Mouse (Mus musculus) CD4-positive helper T cell, adult 2 months (primary cell): ENCODE results near the gene Cxcl5.

Experiments
- DNase-seq: peaks from one replicate; pipeline ENCODE4 v3.0.0-alpha.2; 2012; ENCODE audit warnings: low read depth, missing footprints, low spot score

The Cxcl5 gene

DNA sequence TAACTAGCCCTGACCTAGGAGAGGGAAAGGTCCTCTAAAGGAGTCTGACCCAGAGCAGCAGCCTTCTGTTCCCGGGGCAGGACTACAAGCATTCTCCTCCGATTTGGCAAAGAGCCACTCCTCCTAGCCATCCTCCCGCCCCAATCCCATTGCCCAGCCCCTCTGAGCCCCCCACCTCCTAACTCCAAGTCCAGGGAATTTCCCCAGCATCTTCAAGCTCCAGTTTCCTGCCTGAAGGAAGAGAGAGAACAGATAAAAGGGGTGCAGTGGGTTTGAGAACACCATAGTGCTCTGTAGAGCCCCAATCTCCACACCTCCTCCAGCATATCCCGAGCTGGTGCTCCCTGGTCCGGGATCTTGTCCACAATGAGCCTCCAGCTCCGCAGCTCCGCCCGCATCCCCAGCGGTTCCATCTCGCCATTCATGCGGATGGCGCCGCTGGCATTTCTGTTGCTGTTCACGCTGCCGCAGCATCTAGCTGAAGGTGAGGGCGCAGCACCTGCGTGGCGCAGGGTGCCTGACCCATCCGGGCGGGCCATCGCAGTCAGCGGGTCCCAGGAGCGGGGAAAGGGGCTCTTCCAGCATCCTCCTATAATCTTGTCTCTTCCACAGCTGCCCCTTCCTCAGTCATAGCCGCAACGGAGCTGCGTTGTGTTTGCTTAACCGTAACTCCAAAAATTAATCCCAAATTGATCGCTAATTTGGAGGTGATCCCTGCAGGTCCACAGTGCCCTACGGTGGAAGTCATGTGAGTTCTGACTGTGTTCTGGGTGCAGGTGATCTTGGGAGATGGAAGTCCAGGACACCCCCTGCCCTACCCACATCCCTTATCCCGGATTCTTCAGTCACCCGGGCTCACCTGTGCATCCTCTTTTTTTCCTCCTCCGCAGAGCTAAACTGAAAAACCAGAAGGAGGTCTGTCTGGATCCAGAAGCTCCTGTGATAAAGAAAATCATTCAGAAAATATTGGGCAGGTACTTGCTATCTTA lies at the start of gene Cxcl5:
Gene Cxcl5, plus strand, starts transcription at position 284 of the 989 bp plus-strand sequence.
- DNase-seq, result no peak

DNA sequence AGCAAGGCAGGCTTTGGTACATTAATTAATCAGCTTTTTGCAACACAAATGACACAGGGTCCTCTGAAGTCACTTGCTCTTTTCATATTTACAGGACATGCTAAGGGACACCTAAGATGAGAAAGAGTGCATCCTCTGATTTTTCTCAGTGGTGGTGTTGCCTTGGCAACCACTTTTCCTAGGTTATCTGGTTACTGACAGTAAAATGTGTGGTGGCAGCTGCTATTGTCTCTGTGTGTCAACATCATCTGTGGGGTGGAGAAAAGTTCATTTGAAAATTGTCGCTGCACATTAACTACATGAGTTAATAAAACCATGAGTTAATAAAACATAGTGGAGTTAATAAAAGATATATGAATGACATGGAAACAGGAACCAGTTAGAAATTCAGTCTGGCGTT lies 47.8 kb upstream of the Cxcl5 start:
- DNase-seq, result no peak

DNA sequence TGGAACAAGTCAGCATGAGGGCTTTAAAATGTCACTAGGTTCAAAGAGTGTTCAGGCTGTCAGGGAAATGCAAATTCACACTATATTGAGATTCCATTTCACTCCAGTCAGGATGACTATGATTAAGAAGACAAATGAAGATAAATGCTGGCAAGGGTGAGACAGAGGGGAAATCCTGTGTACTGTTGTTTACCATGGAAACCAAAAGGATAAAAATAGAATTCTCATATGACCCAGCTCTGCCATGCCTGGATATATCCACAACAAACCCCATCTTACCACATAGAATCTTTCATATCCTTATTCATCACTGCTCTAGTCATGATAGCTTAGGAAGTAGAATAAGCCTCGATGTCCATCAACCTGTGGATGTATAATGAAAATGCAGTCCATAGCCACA lies 41.2 kb upstream of the Cxcl5 start:
- DNase-seq, result no peak

DNA sequence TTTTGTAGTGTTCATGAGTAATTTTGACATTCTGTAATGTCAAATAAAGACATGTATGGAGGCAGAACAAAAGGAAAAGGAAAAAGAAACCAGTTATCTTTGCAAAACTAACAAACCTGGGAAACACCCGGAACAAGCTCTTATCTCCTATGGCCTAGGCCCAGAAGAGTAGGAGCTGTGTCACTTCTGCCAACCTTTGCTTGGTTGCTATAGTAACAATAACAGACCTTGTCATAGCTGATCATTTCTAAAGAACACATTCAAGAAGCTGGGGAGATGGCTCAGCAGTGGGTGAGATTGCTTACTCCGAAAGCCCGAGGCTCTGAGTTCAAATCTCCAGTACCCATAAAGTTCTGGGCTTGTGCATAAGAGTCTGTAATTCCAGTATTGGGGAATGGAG lies 36.5 kb upstream of the Cxcl5 start:
- no peak for DNase-seq

DNA sequence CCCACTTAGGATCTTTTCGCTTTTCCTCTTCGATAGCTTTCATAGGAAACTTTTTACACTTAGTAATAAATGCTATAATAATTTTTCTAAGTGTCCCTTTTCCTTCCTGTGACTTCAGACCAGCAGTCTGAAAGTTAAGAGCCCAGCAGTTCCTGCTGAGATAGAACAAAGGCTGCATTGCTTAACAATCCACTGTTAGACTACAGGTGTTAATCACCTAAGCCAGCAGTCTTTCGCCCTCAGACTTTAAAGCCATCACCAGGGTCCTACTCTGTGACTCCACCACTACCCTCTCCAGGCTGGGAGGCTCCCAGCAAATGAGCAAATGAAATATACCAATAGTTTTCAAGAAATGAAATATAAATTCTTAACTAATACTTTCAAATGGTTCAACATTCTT lies 30.9 kb upstream of the Cxcl5 start:
- no peak for DNase-seq

DNA sequence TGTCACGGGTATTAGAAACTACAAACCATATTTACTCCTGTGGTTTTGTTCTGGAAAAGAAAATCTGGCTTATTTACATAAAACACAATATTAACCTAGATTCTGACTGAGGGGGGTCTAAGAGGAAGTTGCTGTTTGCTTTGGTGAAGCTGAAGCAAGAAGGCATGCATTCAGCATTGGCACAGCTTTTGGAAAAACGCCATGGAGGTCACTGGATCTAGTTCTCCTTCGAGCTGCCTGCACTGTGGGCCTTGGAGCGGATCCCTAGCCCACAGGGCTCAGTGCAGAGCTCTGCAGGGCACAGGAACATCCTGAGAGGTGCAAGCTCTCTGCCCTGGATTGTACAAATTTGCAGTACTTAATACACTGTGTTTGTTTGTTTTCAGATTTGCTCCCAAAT lies 27.7 kb upstream of the Cxcl5 start:
- DNase-seq, result no peak

DNA sequence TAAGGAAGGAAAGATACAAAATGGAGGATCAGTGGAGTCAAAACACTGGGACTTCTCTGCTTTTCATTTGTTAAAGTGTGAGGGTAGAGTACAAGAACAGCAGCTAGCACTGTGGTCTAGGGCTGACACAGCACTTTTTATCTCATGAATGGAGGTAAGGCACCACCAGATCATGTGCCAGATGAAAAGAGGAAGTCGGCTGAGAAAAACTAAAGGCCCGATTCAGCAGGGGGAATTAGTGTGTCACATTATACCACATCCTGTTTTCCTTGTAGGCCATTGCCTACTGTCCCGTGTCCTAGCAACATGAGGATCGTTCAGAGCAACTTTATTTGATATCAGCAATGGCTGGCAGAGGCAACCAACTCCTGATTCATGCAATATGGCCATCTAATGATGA lies 17.1 kb upstream of the Cxcl5 start:
- peak; percentile 47 for DNase-seq

DNA sequence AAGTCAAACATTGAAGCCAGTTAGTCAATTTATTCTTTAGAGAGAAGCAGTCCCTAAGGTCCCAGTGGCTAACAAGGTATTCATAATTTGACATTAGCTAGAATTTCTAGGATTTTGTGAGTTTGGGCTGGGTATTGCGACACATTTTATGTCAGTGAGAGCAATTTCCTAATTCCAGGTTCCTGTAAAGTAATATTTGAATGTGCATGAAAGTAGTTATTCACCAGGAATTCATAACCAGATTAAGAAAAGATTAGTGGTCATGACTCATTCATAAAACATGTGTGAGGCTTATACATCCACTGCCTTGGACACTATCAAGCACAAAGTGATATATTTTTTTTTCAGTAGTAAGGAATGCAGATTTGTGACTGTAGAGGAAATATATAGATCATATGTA lies 5.2 kb upstream of the Cxcl5 start:
- DNase-seq, result no peak

DNA sequence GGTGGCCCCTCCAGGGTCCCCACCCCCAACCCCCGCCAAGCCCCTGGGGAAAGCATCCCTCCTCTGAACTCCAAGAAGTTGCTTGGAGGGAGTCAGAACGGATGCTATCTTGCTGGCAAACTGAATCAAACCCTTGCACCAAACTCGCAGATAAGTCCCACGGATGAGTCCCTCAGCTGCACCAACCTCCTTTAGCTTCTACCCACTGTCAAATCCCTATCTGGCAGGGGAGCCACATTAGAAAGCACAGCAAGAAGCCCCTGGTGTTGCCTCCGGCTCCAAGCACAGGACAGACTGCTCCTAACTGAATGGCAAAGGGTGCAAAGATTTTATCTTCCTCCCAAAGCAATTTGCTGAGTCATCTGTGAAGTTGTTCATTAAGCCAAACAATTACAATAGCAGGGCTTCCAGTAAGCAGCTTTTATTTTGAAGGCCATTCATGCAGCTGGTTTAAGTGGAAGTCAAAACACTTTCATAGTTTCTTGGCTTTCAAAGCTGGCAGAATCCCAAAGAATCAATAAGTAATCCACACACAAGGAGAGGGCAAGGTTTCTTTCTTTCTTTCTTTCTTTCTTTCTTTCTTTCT lies 1.0 kb upstream of the Cxcl5 start:
- no peak for DNase-seq

DNA sequence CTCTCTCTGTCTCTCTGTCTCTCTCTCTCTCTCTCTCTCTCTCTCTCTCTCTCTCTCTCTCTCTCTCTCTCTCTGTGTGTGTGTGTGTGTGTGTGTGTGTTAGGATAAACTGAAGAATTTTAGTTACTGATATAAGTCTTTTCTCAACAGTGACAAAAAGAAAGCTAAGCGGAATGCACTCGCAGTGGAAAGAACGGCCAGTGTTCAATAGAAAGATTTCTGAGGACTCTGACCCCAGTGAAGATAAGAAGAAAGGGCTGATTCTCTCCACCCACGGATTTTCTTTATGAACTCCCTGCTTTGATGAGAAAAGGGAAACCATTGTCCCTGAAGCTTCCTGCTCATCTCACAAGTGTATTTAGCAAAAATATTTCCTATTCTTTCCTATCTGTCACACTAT lies 1.1 kb downstream of the Cxcl5 start:
- DNase-seq, result no peak

DNA sequence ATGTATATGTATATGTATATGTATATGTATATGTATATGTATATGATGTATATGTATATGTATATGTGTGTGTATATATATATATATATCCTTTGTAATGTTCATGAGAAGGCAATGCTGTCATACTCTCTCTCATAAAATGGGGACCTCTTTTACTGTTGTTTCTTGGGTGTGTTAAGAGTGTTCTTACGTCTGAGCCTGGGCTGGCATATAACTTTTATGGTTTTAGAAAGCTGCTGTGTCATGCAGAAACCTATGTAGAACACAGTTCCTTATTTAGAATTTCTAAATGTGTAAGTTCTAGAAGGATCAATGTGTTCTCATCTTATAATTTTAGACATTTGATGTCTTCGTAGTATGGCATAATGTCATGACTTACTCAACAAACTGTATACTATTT lies 1.7 kb downstream of the Cxcl5 start:
- DNase-seq, result no peak

DNA sequence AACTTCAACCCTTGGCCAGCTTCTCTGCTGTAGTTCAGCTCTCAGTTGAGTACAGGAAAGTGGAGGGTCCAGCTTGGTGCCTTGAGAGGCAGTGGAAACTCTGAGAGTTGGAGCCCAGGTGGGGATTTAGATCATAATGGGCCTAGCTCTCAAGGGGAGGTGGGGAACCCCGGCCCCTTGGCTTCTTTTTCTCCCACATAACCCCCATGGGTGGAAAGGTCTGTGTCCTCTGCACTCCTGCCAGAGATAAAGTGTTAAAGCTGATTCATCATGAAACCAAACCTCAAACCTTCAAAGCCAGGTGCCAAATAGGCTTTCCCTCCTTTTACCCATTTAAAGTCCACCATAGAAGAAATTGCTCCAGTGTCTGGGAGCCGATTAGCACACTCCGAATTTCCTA lies 2.7 kb downstream of the Cxcl5 start:
- DNase-seq, result no peak

DNA sequence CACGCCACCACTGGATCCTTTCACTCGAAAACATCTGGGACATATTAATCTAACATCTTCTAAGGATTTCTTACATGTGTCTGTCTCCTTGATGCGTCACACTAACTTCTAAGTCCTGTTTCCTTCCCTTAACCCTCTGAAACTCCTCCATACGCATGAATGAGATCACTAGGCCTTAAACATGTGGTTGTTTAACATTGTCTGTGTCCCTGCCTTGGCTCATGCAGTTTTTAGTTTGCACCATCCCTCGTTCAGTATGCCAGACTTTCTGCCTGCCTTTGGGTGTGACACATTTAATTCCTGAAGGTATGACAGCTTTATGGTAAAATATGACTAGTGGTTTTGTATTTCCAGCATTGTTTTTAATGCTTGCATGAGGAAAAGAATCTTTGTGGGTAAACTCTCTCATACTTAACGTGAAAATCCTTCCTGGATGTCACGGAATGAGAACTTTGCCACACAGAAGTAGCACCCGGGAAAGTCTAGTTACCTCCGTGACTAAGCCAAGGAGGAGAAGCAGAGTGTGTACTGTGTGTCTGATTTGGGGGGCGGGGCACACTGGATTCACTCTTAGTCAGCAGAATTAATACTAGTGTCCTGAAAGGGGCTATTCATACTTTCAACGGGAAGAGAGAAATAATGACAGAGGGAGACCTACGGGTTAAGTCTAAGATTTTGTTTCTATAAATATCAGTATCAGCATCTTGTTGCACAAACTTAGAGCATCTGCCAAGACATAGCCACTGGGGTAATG lies 4.9 kb downstream of the Cxcl5 start:
- no peak for DNase-seq

DNA sequence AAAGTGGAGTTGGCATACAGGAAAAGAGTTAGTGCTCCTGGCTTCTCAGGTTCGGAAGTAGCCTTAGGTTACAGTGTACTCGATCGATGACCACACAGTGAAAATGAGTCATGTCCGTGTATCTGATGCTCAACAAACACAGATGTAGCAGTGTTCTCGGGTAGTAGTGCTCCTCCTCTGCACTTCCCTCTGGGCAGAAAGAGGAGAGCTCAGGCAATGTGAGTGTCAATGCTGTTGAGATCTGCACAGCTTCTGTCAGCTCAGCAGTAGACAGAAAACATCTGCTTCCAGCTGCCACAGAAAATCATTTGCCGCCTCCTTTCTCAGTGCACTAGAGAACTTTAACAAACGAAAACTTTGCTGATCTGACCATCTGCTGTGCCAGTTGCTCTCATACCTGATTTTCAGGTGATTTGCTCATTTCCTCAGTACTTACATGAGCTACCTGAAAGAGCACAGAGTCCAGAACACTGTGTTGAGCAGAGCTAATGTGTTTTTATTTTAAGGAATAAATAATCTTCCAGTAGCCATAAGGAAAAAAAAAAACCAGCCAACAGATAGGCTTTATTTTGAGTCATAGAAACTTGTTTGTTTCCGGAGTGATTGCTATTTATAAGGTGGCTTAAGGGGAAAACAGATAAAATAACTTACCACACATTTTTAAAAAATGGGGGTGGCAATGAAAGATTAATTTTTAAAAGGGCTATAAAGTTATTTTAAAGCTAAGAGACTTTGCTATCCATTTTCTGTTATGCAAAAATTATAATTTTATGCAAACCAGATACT lies 6.9 kb downstream of the Cxcl5 start:
- no peak for DNase-seq

DNA sequence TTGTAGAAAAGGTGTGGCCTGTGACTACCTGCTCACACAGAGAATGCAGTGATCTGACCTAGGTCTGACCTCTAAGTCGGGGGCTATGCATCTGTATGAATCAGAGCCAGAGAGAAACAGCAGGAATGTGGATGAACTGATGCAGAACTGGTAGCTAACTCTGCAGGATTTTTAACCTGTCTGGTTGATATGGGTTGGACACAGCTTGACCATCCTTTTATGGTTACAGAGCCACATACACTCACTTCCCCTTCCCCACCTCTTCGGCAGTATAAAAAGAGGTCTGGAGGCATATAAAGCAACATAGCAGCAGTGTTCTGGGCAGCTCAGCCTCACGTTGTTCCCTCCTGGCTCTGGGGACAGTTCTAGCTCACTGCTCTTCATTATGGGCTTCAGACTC lies 9.1 kb downstream of the Cxcl5 start, which contains the start of gene Ppbp:
Gene Ppbp, plus strand, starts transcription at position 301 of the 400 bp plus-strand sequence.
- DNase-seq, result no peak

DNA sequence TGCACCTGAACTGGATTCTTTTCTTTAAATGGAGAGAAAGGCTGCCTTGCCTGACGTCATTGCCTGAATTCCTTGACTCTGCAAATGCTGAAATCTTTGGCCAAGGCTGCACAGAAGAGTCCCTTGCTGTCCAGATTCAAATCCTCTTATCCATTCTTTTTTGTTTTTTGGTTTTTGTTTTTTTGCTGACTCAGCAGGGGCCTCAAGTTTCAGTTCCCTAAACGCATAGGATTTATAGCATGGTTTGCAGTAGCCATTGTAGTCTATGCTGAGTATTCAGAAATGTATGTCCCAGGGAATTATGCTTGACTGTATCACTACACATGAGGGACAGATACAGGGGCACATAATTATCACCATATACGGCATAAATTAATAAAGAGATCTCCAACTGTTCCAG lies 12.2 kb downstream of the Cxcl5 start:
- DNase-seq, result no peak

DNA sequence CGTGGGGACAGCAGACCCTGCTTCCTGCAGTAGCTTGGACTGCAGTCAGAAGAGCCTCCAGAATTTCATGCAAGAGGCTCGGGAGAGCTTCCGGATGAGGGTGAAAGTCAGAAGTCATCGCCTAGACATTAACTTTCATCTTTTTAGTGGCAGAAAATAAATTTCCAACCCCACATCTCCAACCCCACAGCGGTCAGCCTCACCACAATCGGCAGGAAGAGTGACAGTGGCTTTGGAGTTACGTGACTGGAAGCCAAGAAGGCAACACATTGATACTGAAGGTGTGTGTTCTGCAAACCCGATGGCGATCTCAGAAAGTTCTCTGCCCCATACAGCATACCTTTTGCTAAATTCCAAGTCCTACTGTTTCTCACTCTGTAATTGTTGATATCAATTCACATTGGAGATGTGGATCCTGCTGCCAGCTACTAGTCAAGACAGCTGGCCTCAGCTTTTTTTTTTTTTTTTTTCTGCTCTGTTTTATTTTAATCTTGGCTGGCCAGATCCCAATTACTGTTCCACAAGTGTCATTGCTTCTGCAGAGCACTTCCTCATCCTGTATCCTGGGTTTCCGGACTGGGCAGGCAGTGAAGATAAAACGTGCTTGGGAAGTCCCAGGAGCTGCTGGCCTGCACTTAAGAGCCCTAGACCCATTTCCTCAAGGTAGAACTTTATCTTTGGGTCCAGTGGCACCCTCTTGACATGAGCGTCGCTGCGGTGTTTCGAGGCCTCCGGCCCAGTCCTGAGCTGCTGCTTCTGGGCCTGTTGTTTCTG lies 12.9 kb downstream of the Cxcl5 start, which contains the start of gene Pf4:
Gene Pf4, plus strand, starts transcription at position 556 of the 774 bp plus-strand sequence.
- no peak for DNase-seq

DNA sequence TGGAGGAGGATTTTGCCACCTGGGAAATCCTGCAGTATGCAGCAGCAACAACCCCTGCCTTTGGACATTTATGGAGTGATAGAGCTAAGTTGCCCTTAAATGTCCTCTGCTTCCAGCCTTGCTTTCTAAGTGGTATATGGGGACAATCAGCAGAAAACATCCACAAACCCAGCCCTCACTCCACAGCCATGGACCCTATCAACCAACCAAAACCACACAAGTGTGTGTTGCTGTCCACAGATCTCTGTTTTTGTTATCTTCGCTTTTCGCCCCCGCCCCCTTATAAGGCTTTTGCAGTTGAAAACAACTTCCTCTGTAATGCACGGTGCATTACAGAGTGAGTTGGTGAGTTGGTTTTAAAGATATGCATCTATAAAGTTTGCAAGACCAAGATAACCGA lies 16.4 kb downstream of the Cxcl5 start:
- no peak for DNase-seq

DNA sequence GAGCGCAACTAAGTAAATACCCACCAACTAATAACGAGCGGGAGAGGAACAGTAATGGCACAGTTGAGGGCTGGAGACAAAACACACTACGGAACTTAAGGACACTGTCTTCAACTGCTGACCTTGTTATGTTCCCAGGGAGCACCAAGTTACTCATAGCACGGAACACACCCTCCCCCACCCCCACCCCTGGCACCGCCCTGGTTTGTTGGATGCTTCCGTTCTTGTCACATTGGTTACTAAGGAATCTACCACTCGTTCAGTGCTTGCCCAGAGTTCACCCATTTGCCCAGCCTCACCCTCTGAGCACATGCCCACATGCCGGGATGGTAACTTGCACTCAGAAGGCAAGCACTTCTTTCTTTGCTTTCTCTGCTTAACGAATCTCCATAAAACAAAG lies 18.5 kb downstream of the Cxcl5 start:
- no peak for DNase-seq

DNA sequence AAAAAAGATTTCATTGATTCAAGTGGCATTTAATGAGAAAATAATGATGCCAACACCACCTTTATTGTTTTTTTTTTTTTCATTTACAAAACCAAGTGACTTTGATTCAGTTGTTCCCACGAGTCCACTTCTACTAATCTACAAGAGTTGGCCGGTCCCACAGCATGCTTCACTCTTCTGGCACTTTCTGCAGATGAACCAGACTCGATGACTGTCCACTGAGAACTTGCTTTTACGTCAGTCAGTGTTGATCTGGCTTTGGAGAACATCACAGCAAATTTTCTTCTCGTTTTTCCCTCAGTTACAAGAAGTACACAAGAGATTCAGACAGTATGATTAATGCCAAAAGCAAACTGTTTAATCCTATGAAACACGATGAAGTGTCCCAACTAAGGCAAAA lies 19.7 kb downstream of the Cxcl5 start:
- DNase-seq, result no peak

DNA sequence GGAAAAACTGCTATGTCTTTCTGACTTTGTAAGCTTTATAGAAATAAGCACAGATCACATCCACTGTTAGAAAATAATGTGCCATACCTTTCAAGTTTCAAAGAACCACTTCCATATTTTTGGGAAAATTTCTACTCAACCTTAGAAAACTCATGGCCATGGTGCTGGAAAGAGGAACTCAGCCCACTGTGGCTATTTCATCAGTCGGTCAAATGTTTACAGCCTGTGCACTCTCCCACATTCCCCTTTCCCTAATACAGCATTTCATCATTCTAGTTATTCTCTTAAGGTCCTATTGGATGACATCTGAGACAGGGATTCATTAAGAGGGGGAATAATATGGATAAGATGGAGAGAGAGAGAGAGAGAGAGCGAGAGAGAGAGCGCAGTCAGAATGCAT lies 24.5 kb downstream of the Cxcl5 start:
- DNase-seq, result no peak
